Mouse (Mus musculus) left cerebral cortex, adult 11 months (tissue): Measurements from ENCODE around the gene Foxp4.
"Not testable (repeated sequence)": the region's sequence is repeated elsewhere in the genome, so short reads cannot be mapped to it uniquely, and the experiment has no call there.

Experiments used
- DNase-seq: peaks from one replicate; pipeline ENCODE4 v3.0.0; 2022; ENCODE audit warnings: low spot score

Gene Foxp4

DNA sequence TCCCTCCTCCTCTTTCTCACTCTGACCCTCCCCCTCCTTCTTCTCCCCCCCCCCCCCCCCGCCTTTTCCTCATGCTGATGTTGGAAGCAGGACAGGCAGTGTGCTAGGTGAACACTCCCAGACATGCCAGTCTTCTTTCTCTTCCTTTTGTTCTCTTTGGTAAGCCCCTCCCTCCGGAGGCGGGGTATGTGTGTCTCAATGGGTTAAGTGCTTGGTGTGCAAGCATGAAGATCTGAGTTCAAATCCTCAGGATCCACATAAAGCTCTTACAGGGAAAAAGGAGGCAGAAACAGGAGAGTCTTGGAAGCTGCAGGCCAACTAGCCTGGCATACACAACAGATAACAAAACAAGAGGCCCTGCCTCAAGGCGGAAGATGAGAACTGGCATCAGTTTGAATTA lies 71.1 kb downstream of the Foxp4 start:
- DNase-seq, result no peak

DNA sequence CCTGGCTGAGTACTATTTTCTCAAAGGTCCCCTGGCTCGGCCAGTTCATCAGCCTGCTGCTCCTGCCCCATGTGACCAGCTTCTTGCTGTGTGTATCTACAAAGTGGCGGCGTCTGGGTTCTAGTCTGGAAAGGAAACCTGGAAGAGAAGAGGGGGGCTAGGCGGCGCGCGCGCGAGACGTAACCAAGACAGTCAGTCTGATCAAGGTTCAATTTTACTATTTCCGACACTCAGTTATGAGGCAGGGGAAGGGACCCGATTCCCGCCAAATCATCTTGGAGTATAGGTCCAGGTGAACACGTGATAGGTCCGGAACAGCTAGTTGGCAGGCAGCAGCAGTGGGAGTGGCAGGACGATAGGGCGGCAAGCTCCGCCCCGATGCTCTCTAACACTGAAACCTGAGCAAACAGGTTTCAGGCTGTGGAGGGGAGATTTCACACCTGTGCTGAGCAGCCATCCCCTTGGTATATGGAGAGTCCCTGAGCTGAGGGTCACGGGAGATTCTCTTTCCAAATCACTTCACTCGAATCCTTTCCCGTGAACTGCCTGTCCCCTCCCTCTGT lies 72.6 kb downstream of the Foxp4 start:
- not testable (repeated sequence) for DNase-seq

DNA sequence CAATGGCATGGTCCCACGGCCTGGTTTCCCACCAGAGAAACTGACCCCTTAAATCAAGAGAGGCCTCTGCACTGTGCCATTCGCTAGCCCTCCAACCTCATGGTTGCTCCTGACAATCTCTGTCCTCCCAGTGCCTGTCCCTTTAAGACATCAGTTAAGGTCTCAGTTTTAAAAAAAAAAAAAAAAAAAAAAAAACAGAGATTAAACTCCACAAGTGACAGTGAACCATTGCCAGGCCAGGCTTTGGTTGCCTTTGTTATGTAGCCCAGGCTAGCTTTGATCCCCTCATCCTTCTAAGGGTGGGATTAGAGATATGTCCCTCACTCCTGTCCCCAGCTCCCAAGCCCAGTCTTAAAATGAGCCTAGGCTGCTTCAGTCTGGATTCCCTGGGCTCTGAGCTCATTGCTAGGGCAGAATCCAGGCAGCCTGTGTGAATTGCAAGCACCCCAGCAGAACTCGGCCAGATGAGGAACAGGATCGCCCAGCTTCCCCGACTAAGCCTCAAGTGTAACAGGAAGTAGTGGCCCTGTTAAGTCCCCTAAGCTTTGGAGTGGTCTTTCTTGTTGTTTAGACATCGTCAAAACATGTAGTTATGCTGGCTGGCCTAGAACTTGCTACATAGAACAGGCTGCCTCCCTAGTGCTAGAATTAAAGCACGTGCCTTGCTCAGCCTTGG lies 73.7 kb downstream of the Foxp4 start:
- no peak for DNase-seq

DNA sequence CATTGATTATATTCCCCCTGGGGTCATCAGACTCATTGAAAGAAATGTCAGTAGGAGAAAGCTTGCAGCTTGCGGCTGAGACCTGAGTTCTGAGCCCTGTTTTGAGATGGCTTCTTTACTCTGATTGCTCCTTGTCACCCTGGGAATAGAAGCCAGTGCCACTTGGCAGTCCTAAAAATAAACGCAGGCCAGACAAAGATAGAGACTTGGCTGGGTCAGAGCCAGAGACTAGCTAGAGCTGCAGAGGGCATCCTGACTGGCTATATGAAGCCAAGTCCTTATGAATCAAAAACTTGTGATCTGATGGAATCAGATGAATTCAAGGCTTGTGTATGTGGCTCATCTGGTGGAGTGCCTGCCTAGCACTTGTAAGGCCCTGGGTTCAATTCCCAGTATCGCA lies 74.4 kb downstream of the Foxp4 start:
- DNase-seq, result no peak

DNA sequence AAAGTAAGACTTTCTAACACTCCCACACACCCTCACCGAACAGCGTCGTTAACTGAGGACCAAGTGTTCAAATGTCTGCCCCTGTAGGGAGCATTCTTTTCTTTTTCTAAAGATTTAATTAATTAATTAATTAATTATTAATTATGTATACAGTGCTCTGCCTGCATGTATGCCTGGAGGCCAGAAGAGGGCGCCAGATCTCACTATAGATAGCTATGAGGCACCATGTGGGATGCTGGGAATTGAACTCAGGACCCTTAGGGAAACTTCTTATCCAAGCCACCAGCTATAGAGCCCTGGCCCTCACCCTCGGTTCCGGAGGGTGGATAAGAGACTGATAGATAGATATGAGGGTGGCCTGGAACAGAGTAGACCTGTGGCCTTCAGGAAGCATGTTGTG lies 76.5 kb downstream of the Foxp4 start:
- DNase-seq, result no peak

DNA sequence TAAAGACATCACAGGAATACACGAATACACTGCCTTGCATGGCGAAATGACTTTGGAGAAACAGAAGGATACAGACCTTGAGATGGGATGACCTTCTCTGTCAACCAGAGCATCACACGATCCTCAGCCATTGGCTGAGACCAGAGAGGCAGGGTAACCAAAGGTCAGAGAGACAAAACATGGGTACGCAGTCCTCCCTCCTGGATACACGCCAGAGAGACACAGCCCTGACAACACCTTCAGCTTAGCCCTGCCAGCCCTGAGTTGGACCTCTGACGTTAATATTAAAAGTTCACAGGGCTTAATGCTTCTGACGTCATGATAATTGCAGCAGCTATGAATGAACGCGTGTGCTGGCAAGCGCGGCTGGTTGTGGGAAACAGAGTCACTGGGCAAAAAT lies 78.8 kb downstream of the Foxp4 start:
- no peak for DNase-seq

DNA sequence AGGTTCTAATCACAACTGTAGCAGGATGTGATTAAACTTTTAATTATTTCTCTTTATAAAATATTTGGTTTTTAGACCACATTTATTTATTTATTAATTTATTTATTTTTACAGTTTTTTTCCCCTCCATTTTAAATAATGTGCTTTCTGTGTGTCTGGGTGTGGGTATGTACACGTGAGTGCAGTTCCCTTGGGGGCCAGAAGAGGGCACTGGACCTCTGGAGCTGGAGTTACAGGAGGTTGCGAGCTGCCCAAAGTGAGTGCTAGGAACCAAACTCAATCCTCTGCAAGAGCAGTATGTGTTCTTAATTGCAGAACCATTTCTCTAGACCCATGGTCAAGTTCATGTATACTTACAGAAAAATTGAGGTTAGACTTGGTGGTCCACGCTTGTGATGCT lies 81.0 kb downstream of the Foxp4 start:
- DNase-seq, result no peak

DNA sequence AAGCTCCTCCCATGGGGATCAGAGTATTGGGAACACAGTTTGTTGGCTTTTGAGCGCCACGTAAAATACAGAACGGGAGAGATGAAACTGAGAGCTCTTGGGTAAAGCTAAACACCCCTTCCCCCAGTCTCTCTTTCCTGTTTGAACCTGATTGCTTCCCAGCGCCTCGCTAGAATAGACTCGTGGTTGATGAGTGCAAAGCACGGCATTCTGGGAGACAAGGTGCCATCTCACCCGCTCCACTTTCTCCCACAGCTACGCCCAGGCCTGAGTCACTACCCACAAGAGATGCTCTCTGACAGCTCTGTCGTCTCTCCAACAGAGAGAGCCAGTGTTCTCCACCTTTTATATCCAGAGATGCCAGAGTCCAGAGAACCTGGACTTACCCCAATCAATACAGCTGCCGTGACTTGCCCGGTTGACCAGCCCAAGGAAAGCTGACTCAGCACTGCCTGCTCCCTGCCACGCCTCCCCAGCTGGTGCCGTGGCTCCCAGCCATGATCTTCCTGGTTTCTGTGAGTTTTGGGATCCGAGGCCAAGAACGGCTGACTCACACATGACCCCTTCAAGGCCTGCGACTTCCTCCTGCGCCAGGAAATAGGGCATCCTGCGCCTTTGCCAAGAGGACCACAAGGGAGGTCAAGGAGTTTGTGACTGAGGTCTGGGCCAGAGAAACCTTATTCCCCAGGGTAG lies 82.4 kb downstream of the Foxp4 start:
- no peak for DNase-seq

DNA sequence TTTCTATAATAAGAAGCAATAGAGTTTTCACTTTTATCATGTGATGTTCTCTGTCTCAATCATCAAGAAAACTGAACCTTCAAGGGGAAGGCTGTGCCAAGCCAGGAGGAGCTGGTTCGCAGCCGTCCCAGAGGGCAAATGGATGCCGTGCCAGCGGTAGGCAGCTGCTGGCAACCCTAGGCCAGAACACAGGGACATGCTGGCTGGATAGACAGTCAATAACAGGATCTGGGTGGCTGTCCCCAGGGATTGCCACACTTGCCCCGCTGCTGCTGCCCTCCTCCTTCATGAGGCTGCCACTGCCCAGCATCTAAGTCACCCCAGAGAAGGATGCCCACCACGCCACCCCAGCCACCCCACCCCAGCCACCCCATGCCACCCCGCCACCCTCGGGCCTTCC lies 82.9 kb downstream of the Foxp4 start:
- DNase-seq, result no peak

DNA sequence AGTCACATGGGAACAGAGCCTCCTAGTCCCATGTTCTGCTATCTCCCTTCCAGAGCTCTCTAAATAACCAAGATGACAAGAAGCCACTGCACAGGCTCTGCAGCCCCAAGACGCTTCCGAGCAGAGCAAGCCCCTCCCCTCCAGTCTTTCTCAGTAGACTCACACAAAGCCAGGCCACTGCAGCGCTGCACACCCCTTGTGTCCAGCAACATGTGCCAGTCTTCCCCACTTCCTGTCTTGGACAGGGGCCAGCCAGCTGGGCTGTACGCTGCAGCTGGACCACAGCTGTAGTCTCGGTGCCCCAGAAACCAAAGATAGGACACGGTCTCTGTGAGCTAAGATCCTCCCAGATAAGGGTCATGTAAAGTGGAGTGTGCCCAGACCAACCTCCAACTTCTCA lies 86.6 kb downstream of the Foxp4 start:
- no peak for DNase-seq

DNA sequence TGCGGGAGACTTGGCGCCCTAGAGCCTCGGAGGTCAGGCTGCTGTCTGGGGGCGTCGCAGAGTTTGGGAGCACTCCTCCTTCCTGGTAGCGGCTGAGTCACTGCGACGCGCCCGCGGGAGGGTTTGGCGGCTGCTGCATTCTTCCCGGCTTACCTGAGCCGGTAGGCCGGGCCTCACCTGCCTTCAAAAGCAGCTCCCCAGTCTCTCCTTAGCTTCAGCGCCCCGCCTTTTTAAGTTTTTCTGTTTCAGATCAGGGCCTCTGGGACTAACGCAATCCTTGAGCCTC lies 90.0 kb downstream of the Foxp4 start, which contains the start of gene Mdfi:
Mdfi (minus strand) TSS at position 210 of the 286 bp plus-strand sequence.
- no peak for DNase-seq

DNA sequence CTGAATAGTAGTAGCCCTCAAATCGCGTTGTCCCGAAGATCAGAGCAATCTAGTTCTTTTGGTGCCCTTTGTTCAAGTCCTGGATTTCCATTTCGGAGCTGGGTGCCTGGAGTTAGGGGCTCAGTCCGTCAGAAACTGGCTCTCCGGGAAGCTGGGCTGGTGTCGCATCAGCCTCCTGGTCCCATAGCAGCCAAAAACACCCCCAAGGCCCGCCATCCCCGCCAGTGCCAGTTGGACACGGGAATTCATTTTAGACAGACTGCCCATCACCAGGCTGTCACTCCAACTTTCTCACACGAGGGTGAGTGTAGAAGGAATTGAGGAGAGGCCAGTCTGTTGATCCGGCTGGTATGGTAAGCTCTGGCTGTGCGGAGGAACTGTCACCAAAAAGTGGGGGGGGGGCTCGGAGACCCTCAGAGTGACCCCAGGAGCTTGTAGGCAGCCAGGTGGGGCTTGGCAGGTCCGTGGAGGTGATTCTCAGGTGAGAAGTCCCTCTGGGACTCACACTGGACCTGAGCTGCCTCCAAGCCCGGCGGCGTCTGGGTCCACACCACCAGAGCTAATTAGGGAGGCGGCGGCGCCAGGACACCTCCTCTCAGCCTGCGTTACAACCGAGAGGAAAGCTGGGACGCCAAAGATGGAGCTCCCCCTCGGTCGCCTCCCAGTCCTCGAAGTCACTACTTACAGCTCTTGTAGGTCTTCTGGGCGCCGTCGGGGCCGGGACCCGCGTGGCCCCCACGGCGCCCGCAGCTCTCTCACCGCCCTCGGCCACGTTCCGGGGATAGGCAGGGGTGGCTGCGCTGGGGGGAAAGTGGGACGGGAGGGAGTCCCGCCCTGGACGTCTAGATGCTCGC lies 90.6 kb downstream of the Foxp4 start:
- no peak for DNase-seq

DNA sequence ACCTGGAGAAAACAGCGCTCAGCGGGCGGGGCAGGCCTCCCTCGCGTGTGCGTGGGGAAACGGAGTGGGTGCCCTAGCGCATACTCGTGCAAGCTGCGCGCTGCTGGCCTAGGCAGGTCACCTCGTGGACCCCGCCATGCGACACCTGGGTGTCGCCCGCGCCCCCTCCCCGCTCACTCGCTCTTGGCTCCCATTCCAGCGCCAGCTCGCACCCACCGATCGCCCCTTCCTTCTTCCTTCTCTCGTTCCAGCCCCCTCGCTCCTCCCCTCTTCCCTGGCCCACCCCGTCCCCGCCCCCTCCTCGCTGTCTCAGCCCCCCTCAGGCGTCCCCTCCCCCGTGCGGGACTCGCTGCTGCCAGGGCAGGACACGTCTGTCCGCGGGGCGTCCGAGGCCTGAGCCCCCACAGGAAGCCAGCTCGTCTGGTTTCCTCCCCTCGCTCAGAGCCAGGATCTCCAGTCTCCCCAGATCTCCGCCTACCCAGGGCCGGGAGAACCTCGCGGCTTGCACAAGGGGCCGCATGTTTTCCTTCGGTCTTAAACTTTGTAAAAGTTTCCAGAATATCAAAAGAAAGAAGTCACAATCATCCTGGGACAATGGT lies 91.3 kb downstream of the Foxp4 start:
- DNase-seq, result no peak

DNA sequence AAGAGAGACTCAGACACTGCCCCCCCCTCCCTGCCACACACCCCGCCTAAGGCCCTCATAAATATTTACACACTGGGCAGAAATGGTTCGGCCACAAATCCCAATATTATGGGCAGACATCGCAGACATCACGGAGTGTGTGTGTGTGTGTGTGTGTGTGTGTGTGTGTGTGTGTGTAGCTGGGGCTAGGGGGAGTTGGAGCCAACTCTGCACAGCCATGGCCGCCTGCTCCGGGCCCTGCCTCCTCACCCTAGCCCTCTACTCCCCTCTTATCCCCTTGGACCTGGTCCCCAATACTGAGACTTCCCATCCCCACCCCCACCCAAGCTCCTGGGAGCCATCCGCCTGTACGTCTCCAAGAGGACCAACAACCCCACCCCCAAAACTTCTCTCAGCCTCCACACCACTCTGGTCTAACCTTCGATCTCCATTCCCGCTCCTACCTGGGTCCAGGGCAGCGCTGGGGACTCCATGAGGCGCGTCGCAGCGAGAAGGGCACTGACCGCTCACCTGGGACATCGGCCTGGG lies 91.9 kb downstream of the Foxp4 start:
- DNase-seq, result no peak

DNA sequence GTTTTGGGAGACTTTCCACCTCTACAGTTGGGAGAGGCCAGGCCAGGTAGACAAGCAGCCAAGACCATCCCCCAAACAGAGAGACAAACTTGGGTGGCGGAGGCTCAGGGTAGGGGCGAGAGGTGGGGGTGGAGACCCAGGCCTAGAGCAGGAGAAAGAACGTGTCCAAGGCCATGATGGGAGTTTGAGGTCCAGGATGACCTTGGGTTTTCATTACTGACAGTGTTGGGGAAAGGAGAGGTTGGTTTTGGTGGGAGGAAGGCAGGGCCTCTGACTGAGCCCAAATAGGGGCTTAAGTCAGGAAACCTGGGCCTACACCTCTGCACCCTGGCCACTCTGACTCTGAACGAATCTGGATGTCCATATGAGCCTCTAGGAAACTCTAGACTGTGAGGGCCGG lies 92.7 kb downstream of the Foxp4 start:
- DNase-seq, result no peak

DNA sequence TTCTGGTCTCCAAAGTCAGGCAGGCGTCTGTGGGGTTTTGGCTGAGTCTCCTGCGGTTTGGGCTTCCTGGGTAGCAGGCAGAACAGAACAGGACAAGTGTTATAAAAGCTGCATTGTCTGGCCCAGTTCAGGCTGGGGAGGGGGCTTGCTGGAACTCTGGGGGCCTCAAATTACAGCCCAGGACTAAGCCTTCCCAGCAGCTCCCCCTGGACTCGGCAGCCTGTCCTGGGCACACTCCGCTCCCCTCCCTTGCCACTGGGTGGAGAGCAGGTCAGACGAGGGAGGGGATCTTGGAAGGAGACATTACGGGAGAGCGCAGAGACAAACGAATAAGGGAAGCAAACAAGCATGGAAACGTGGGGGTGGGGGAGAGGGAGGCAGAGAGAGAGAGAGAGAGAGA lies 93.3 kb downstream of the Foxp4 start:
- DNase-seq, result no peak

DNA sequence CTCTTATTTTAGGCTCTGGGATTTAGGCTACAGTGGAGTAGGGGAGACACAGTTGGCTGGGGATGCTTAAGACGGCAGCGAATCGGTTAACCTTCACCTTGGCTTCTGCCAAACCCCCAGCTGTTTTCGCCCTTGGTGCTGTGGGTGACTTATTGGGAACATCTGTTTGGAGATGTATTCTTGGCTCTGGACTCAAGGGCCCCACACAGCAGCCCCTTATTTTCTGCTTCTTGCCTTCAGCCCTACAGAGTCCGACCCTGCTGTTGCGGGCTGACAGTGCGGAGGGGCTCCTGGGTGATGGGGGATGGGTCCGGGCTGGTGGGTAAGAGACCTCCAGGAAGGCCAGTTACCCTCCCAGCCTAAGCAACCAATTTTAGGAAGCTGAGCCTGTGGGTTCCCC lies 103.1 kb downstream of the Foxp4 start:
- DNase-seq, result no peak

DNA sequence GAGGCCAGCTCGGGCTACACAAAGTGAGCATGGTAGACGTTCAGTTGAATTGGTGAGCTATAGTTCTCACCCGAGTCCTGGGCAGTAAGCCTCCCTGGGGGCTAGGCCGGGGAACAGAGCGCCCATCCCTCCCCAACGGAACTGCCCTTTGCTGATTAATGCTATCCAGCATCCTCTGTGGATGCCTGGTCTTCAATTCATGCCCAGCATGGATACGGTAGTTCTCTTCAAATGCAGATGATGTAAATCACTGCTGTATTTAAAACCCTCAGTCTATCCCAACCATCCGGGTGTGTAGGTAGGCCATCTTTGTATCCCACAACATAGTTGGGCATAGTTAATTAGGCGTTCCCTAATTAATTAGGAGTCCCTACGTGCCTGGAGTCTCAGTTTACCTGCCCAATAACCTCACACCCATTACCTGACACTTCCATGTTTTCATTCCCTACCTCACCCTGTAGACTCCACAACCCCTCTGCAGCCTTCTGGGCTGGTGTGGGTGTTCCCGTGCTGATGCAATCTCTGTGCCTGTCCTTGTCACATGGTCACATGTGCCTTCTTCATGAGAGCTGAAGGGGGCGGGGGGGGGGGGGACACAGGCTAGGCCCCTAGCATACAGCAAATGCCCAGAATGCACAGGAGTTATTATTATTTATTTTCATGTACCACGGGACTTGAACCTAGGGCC lies 106.3 kb downstream of the Foxp4 start:
- DNase-seq, result no peak
